Mouse (Mus musculus) spleen, embryonic (tissue): Measurements from ENCODE around the gene Celf2.

Experiments used
- CTCF ChIA-PET: fragments of 350-600 bp; sonication (Branson Sonifier 250); formaldehyde crosslinking; loops from one replicate; lab custom pipeline; 2022; lab: Charles Lee

Celf2 gene

GRCm38 (mm10) chr2:7392500-7392899, 116.9 kb downstream of the Celf2 start:
- CTCF ChIA-PET: no interaction called here

GRCm38 (mm10) chr2:7389264-7389663, 120.1 kb downstream of the Celf2 start:
- CTCF ChIA-PET: no interaction called here

GRCm38 (mm10) chr2:7378736-7379135, 130.6 kb downstream of the Celf2 start:
- CTCF ChIA-PET: no interaction called here

- CTCF ChIA-PET: no interaction called here
Measured at GRCm38 (mm10) chr2:7377878-7378277, 131.5 kb downstream of the Celf2 start.

- CTCF ChIA-PET: no interaction called here
Measured at GRCm38 (mm10) chr2:7367738-7368137, 141.6 kb downstream of the Celf2 start.

- CTCF ChIA-PET: no interaction called here
Measured at GRCm38 (mm10) chr2:7359557-7359956, 149.8 kb downstream of the Celf2 start.

- CTCF ChIA-PET: no interaction called here
Measured at GRCm38 (mm10) chr2:7358816-7359215, 150.5 kb downstream of the Celf2 start.

GRCm38 (mm10) chr2:7351234-7351633, 158.1 kb downstream of the Celf2 start:
- CTCF ChIA-PET: no interaction called here

- CTCF ChIA-PET: no interaction called here
Measured at GRCm38 (mm10) chr2:7346703-7347461, 162.5 kb downstream of the Celf2 start.

GRCm38 (mm10) chr2:7344951-7345350, 164.4 kb downstream of the Celf2 start:
- CTCF ChIA-PET: no interaction called here

- CTCF ChIA-PET: no interaction called here
Measured at GRCm38 (mm10) chr2:7342911-7343478, 166.4 kb downstream of the Celf2 start.

GRCm38 (mm10) chr2:7334846-7335245, 174.5 kb downstream of the Celf2 start:
- CTCF ChIA-PET: no interaction called here

GRCm38 (mm10) chr2:7328018-7328899, 181.1 kb downstream of the Celf2 start:
- CTCF ChIA-PET: no interaction called here

GRCm38 (mm10) chr2:7319760-7320159, 189.6 kb downstream of the Celf2 start:
- CTCF ChIA-PET: no interaction called here

GRCm38 (mm10) chr2:7311776-7312175, 197.6 kb downstream of the Celf2 start:
- CTCF ChIA-PET: no interaction called here

GRCm38 (mm10) chr2:7310840-7311182, 198.6 kb downstream of the Celf2 start:
- CTCF ChIA-PET: no interaction called here

- CTCF ChIA-PET: no interaction called here
Measured at GRCm38 (mm10) chr2:7310129-7310839, 199.1 kb downstream of the Celf2 start.

- CTCF ChIA-PET: no interaction called here
Measured at GRCm38 (mm10) chr2:7309324-7309723, 200.0 kb downstream of the Celf2 start.

- CTCF ChIA-PET: no interaction called here
Measured at GRCm38 (mm10) chr2:7308731-7309130, 200.6 kb downstream of the Celf2 start.

- CTCF ChIA-PET: no interaction called here
Measured at GRCm38 (mm10) chr2:7287434-7287833, 221.9 kb downstream of the Celf2 start.

- CTCF ChIA-PET: no interaction called here
Measured at GRCm38 (mm10) chr2:7273214-7273613, 236.1 kb downstream of the Celf2 start.

- CTCF ChIA-PET: interaction anchor here (0.6 kb wide), 1 partner anchor 131 kb away, joined by 7 read pairs; no protein-coding TSS in a partner anchor
Measured at GRCm38 (mm10) chr2:7270051-7270450, 239.3 kb downstream of the Celf2 start.
